Mouse (Mus musculus) cerebellum, adult 2 months (tissue): Measurements from ENCODE around the gene Tifa.

Experiments
- CTCF ChIP-seq: fragments of 200-500 bp; IDR thresholded peaks from 2 replicates; pipeline ENCODE4 v1.5.1; 2011; ENCODE audit warnings: low read depth, mild to moderate bottlenecking, control low read depth, low read length, moderate library complexity, borderline replicate concordance; ENCODE audit not compliant: insufficient read depth
- POLR2A ChIP-seq: fragments of 200-500 bp; IDR thresholded peaks from 2 replicates; pipeline ENCODE4 v1.6.1; 2011; ENCODE audit warnings: low read length, control low read depth, borderline replicate concordance; ENCODE audit not compliant: insufficient read depth

GRCm38 (mm10) chr3:127827123-127827522, 37.5 kb downstream of the Tifa start:
- TF ChIP-seq CTCF = no peak
- TF ChIP-seq POLR2A = no peak
